Mouse (Mus musculus) heart, embryonic 10.5 days (tissue): Measurements from ENCODE around the gene Polr2g. TPM values are rescaled to one million over a fixed set of nuclear protein-coding genes. Genes with fewer than 3 reads are reported as not detected.

ENCODE experiments used
- polyA plus RNA-seq: library from polyadenylated mRNA; unstranded; fragments of >200 nt; fragmentation: Nextera tagmentation; extraction: Ambion mirVana; gene quantifications from 2 replicates; pipeline ENCODE4 v1.2.1, GENCODE M21; 2016

The Polr2g gene
- polyA plus RNA-seq, 1 experiment from 2014 or later: 172 TPM

Other genes starting within 250 kb of the Polr2g start
- 0.23 and 0.48 TPM in 2 replicates for gene Slc22a8, start 207.3 kb downstream of the Polr2g start, polyA plus RNA-seq
- gene Slc22a6, start 180.5 kb downstream of the Polr2g start, polyA plus RNA-seq: 0.04 TPM in 1 of 2 replicates, not detected in the other
- gene Chrm1, start 134.8 kb downstream of the Polr2g start, polyA plus RNA-seq: 0.04 TPM in 1 of 2 replicates, not detected in the other
- gene Slc3a2, start 75.2 kb downstream of the Polr2g start, polyA plus RNA-seq: 91.8 and 104 TPM in 2 replicates
- 76.6 and 101 TPM in 2 replicates for gene Wdr74, start 62.8 kb downstream of the Polr2g start, polyA plus RNA-seq
- gene 1700092M07Rik, start 57.9 kb downstream of the Polr2g start, polyA plus RNA-seq: 1.6 and 2.1 TPM in 2 replicates
- 83.1 and 91.1 TPM in 2 replicates for gene Stx5a, start 57.2 kb downstream of the Polr2g start, polyA plus RNA-seq
- 156 and 193 TPM in 2 replicates for gene Nxf1, start 41.5 kb downstream of the Polr2g start, polyA plus RNA-seq
- 134 and 136 TPM in 2 replicates for gene Tmem223, start 27.6 kb downstream of the Polr2g start, polyA plus RNA-seq
- gene Tmem179b, start 24.1 kb downstream of the Polr2g start, polyA plus RNA-seq: 57.4 and 60.0 TPM in 2 replicates
- 29.7 and 36.1 TPM in 2 replicates for gene Taf6l, start 12.2 kb downstream of the Polr2g start, polyA plus RNA-seq
- gene Zbtb3, start 4.0 kb upstream of the Polr2g start, polyA plus RNA-seq: 5.4 and 5.9 TPM in 2 replicates
- gene Ttc9c, start 20.8 kb upstream of the Polr2g start, polyA plus RNA-seq: 43.2 and 51.3 TPM in 2 replicates
- 2.8 and 4.6 TPM in 2 replicates for gene Hnrnpul2, start 21.4 kb upstream of the Polr2g start, polyA plus RNA-seq
- not detected in 2 replicates for gene AC129217.1, start 31.2 kb upstream of the Polr2g start, polyA plus RNA-seq
- 46.2 and 51.1 TPM in 2 replicates for gene Bscl2, start 38.9 kb upstream of the Polr2g start, polyA plus RNA-seq
- 2.6 and 4.7 TPM in 2 replicates for gene Gng3, start 40.6 kb upstream of the Polr2g start, polyA plus RNA-seq
- 0.36 and 0.51 TPM in 2 replicates for gene Lrrn4cl, start 52.2 kb upstream of the Polr2g start, polyA plus RNA-seq
- gene Ubxn1, start 72.9 kb upstream of the Polr2g start, polyA plus RNA-seq: 156 and 193 TPM in 2 replicates
- gene Uqcc3, start 82.3 kb upstream of the Polr2g start, polyA plus RNA-seq: 58.9 and 59.4 TPM in 2 replicates
- gene Lbhd1, start 85.2 kb upstream of the Polr2g start, polyA plus RNA-seq: 68.9 and 88.7 TPM in 2 replicates
- gene Gm49403, start 85.4 kb upstream of the Polr2g start, polyA plus RNA-seq: not detected in 2 replicates
- 106 and 140 TPM in 2 replicates for gene 1810009A15Rik, start 90.3 kb upstream of the Polr2g start, polyA plus RNA-seq
- not detected in 2 replicates for gene Gm49416, start 90.3 kb upstream of the Polr2g start, polyA plus RNA-seq
- 35.8 and 39.0 TPM in 2 replicates for gene Ints5, start 94.4 kb upstream of the Polr2g start, polyA plus RNA-seq
- gene Ganab, start 99.5 kb upstream of the Polr2g start, polyA plus RNA-seq: 91.4 and 103 TPM in 2 replicates
- gene B3gat3, start 121.8 kb upstream of the Polr2g start, polyA plus RNA-seq: 52.0 and 57.9 TPM in 2 replicates
- gene Rom1, start 130.8 kb upstream of the Polr2g start, polyA plus RNA-seq: 3.2 and 5.2 TPM in 2 replicates
- gene Eml3, start 131.0 kb upstream of the Polr2g start, polyA plus RNA-seq: 17.4 and 24.4 TPM in 2 replicates
- gene Mta2, start 143.3 kb upstream of the Polr2g start, polyA plus RNA-seq: 113 and 140 TPM in 2 replicates
- 25.7 and 32.8 TPM in 2 replicates for gene Tut1, start 155.3 kb upstream of the Polr2g start, polyA plus RNA-seq
- 378 and 459 TPM in 2 replicates for gene Eef1g, start 168.5 kb upstream of the Polr2g start, polyA plus RNA-seq
- 15.1 and 19.4 TPM in 2 replicates for gene Ahnak, start 190.7 kb upstream of the Polr2g start, polyA plus RNA-seq